Mouse (Mus musculus): ENCODE results near the gene Hoga1. TPM values are rescaled to one million over a fixed set of nuclear protein-coding genes. Genes with fewer than 3 reads are reported as not detected.

Gene Hoga1
- polyA plus RNA-seq, 1 experiment = not detected

DNA sequence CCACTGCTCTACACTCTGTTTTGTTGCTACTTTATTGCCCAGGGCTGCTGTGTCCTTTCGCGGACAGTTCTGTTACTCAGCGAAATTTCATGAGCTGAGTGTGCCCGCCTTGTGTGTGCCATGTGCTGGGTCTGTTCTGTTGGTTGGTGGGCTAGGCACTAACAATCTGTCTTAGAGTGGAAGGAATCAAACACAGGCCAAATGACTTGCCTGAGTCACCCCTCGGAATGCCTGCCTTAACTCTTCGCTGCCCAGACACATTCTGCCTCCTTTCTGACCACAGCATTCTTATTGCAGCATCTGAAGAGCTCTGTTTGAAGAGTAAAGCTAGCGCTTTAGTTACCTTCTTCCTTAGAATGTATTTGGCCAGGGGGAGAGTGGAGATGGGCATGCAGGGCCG lies 38.8 kb upstream of the Hoga1 start:
- Histone ChIP-seq H3K4me1 (ENCODE audit: control insufficient read depth, insufficient read depth, low read length) (peaks cover 25% of the 10 kb centered on the region), H3K4me3 (ENCODE audit: insufficient read depth, low read depth, low read length) (no peak overlapping the region), H3K27ac (ENCODE audit: insufficient read depth, low read depth, low read length) (no peak overlapping the region)
- TF ChIP-seq CTCF (IDR thresholded peaks at IDR 0.05; ENCODE audit: insufficient read depth, low read depth, low read length) = no peak
- WGBS = 81% methylated on average over 8 of the region's 8 CpGs

DNA sequence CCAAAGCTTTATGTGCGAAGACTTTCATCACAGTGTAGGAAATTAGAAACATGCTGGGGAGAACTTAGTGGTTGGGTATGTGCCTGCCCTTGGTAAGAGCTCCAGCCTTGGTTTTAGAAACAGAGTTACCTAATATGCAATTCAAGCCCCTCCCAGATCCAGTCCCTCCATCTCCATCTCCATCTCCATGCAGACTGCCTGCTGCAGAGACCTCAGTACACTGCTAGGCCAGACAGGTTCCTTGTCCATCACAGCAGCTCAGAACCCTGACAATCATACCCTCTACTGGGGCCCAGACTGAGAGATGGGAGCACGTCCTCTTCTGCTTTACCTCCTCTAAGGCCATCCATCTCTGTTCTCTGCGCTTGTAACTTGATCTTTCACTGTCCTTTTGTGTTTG lies 36.8 kb upstream of the Hoga1 start:
- Histone ChIP-seq H3K4me3 (ENCODE audit: insufficient read depth, low read depth, low read length) (no peak overlapping the region), H3K27ac (ENCODE audit: insufficient read depth, low read depth, low read length) (peak overlapping the region; percentile 30; the same call in 1 of the 2 replicates), H3K4me1 (ENCODE audit: control insufficient read depth, insufficient read depth, low read length) (peaks cover 28% of the 10 kb centered on the region)
- WGBS = 90% methylated on average over 3 of the region's 3 CpGs
- TF ChIP-seq POLR2A (IDR thresholded peaks at IDR 0.05; ENCODE audit: insufficient read depth, low read depth, low read length) = no peak
- TF ChIP-seq CTCF (IDR thresholded peaks at IDR 0.05; ENCODE audit: insufficient read depth, low read depth, low read length) = no peak

DNA sequence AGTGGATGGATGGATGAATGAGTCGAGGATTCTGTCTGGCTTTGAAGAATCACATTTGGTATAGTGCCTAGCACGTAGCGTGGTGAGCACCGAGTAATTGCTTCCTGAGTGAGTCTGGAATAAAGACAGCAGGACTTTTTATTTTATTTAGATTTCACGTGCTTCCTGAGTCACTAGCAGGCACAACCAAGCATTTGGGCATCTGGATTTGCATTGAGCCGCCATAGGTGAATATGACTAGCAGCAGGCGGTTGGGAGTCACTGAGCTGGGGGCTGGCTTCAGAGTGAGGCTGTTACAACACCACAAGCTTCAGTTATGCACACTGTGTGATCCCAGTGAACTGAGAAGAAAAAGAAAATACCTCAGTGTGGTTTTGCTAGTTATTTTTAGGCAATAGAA lies 36.3 kb upstream of the Hoga1 start:
- Histone ChIP-seq H3K4me3 (ENCODE audit: insufficient read depth, low read depth, low read length) (no peak overlapping the region), H3K27ac (ENCODE audit: insufficient read depth, low read depth, low read length) (0 out of 2 replicates have a peak overlapping the region, but pooled peaks have one; percentile 30), H3K4me1 (ENCODE audit: control insufficient read depth, insufficient read depth, low read length) (peaks cover 28% of the 10 kb centered on the region)
- TF ChIP-seq CTCF (IDR thresholded peaks at IDR 0.05; ENCODE audit: insufficient read depth, low read depth, low read length) (no peak), POLR2A (IDR thresholded peaks at IDR 0.05; ENCODE audit: insufficient read depth, low read depth, low read length) (no peak)
- 62% methylated on average over 7 of the region's 7 CpGs for WGBS

DNA sequence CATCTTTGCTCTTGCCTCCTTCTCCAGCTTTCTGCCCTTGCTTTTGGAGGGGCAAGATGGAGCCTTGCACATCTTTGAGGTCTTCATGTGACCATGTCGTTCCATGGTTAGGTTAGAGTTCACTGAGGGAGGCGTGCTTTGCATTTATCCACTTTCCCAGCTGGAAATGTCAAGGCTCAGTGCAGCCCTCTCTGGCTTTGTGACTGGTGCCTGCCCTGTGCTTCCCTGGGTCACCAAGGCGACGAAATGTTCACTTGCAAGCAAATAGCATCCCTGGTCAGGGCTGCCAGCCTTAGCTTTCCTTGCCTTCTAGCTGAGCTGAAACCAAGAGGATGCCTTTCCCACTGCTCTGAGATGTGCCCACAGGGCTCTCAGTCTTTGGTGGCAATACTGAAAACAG lies 35.0 kb upstream of the Hoga1 start:
- H3K4me1 ChIP-seq (ENCODE audit: control insufficient read depth, insufficient read depth, low read length) = peaks cover 30% of the 10 kb centered on the region
- TF ChIP-seq CTCF (IDR thresholded peaks at IDR 0.05; ENCODE audit: insufficient read depth, low read depth, low read length) = no peak
- TF ChIP-seq POLR2A (IDR thresholded peaks at IDR 0.05; ENCODE audit: insufficient read depth, low read depth, low read length) = no peak
- no peak overlapping the region for H3K27ac ChIP-seq (ENCODE audit: insufficient read depth, low read depth, low read length)

DNA sequence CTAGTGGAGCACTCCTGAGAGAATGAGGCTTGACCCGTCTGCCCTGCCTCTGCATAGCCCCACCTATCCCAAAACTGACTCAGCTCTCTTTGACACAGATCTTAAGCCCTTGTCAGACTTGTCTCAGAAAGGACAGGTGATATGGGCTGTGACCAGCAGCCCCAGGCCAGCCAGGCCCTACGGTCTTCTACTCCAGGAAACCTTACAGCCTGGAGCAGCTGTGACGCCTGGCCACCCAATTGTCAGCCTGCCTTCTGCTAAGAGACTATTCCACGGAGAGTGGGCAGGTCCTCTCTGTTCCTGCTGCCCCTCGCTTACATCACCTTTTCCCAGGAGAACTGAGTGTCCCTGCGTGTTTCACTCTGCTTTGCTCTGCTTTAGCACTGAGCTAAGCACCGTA lies 34.3 kb upstream of the Hoga1 start:
- Histone ChIP-seq H3K27ac (ENCODE audit: insufficient read depth, low read depth, low read length) (no peak overlapping the region), H3K4me1 (ENCODE audit: control insufficient read depth, insufficient read depth, low read length) (peaks cover 31% of the 10 kb centered on the region), H3K4me3 (ENCODE audit: insufficient read depth, low read depth, low read length) (no peak overlapping the region)
- TF ChIP-seq CTCF (IDR thresholded peaks at IDR 0.05; ENCODE audit: insufficient read depth, low read depth, low read length) (no peak), POLR2A (IDR thresholded peaks at IDR 0.05; ENCODE audit: insufficient read depth, low read depth, low read length) (no peak)
- 89% methylated on average over 7 of the region's 7 CpGs for WGBS

More for the DNA sequence above, 35.0 kb upstream of the Hoga1 start:
- no peak overlapping the region for H3K4me3 ChIP-seq (ENCODE audit: insufficient read depth, low read depth, low read length)
- WGBS = 49% methylated on average over 4 of the region's 4 CpGs

- TF ChIP-seq CTCF (IDR thresholded peaks at IDR 0.05; ENCODE audit: insufficient read depth, low read depth, low read length) (no peak), POLR2A (IDR thresholded peaks at IDR 0.05; ENCODE audit: insufficient read depth, low read depth, low read length) (no peak)
- 86% methylated on average over 3 of the region's 3 CpGs for WGBS
- Histone ChIP-seq H3K27ac (ENCODE audit: insufficient read depth, low read depth, low read length) (no peak overlapping the region), H3K4me3 (ENCODE audit: insufficient read depth, low read depth, low read length) (no peak overlapping the region), H3K4me1 (ENCODE audit: control insufficient read depth, insufficient read depth, low read length) (peaks cover 49% of the 10 kb centered on the region)
Measured at GRCm38 (mm10) chr19:42014231-42014825, 31.1 kb upstream of the Hoga1 start.

DNA sequence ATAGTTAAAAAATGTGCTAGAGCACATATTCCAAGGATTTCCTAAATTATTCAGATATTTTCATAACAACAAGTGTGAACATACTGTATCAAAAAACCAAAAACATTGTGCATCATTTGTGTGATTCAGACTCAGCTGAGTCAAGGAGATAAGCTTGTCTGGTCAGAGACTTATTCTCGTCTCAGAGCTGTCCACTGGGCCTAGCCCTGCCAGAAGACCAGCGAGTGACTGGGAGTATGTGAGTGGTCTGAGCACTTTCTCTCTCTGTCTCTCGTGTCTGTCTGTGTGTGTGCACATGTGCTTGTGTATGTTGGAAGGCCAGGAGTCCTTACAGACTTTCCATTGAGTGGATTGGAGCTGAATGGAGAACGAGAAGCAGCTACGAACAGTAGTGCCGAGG lies 30.4 kb upstream of the Hoga1 start:
- TF ChIP-seq CTCF (IDR thresholded peaks at IDR 0.05; ENCODE audit: insufficient read depth, low read depth, low read length) (no peak), POLR2A (IDR thresholded peaks at IDR 0.05; ENCODE audit: insufficient read depth, low read depth, low read length) (no peak)
- WGBS = 91% methylated on average over 6 of the region's 6 CpGs
- peaks cover 51% of the 10 kb centered on the region for H3K4me1 ChIP-seq (ENCODE audit: control insufficient read depth, insufficient read depth, low read length)
- no peak overlapping the region for H3K27ac ChIP-seq (ENCODE audit: insufficient read depth, low read depth, low read length)
- H3K4me3 ChIP-seq (ENCODE audit: insufficient read depth, low read depth, low read length) = no peak overlapping the region

GRCm38 (mm10) chr19:42016251-42016650 lies 29.2 kb upstream of the Hoga1 start:
- H3K27ac ChIP-seq (ENCODE audit: insufficient read depth, low read depth, low read length) = peak overlapping the region; percentile 70
- peaks cover 40% of the 10 kb centered on the region for H3K4me1 ChIP-seq (ENCODE audit: control insufficient read depth, insufficient read depth, low read length)
- H3K4me3 ChIP-seq (ENCODE audit: insufficient read depth, low read depth, low read length) = no peak overlapping the region
- 66% methylated on average over 4 of the region's 4 CpGs for WGBS
- TF ChIP-seq CTCF (IDR thresholded peaks at IDR 0.05; ENCODE audit: insufficient read depth, low read depth, low read length) = no peak
- no peak for TF ChIP-seq POLR2A (IDR thresholded peaks at IDR 0.05; ENCODE audit: insufficient read depth, low read depth, low read length)

DNA sequence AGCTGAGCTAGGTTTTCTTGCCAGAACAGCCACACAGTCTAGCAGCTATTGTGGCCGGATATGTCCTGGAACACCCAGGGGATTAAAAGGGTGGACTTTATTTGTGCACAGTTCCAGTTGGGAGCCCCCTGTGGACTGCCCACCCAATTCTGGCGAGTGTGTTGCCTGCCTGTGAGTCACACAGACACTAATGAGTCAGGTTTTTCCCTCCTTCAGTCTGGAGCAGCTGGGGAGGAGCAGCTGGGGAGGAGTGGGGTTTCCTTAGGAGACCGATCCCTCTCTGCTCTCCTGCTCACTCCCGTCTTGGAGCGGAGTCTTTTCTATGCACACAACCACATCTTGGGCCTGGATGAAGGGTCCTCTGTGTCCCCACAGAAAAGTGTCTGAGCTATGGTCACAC lies 28.6 kb upstream of the Hoga1 start:
- H3K27ac ChIP-seq (ENCODE audit: insufficient read depth, low read depth, low read length) = peak overlapping the region; percentile 96
- TF ChIP-seq POLR2A (IDR thresholded peaks at IDR 0.05; ENCODE audit: insufficient read depth, low read depth, low read length) (no peak), CTCF (IDR thresholded peaks at IDR 0.05; ENCODE audit: insufficient read depth, low read depth, low read length) (no peak)
- H3K4me1 ChIP-seq (ENCODE audit: control insufficient read depth, insufficient read depth, low read length) = peaks cover 37% of the 10 kb centered on the region
- WGBS = 9% methylated on average over 5 of the region's 5 CpGs
- no peak overlapping the region; the same call in 1 of the 2 replicates for H3K4me3 ChIP-seq (ENCODE audit: insufficient read depth, low read depth, low read length)

All from olfactory bulb, adult 2 months (tissue).